Mouse (Mus musculus) MEL (cell line): ENCODE results near the gene Smg6.

Experiments used
- BHLHE40 ChIP-seq: IDR thresholded peaks from 2 replicates; pipeline ENCODE4 v1.6.1; 2012; ENCODE audit warnings: low read depth, mild to moderate bottlenecking, inconsistent platforms, low read length, improper control_type of control experiment, borderline replicate concordance
- CTCF ChIP-seq, 3 experiments: IDR thresholded peaks in 2 of 3; conservative IDR thresholded peaks in 1 of 3; 2 replicates each; pipeline ENCODE4 v1.5.1; 2011 to 2012; ENCODE audit warnings: low read length in 3 of 3, low read depth in 2 of 3, mild to moderate bottlenecking in 2 of 3, improper control_type of control experiment in 1 of 3, inconsistent platforms in 1 of 3, mixed read lengths in 1 of 3, moderate library complexity in 1 of 3; ENCODE audit not compliant: control insufficient read depth in 1 of 3, insufficient read depth in 1 of 3, poor library complexity in 1 of 3, severe bottlenecking in 1 of 3
- ELF1 ChIP-seq: IDR thresholded peaks from 2 replicates; pipeline ENCODE4 v1.6.1; 2014; ENCODE audit warnings: low read depth, mild to moderate bottlenecking, inconsistent platforms, low read length, improper control_type of control experiment, moderate library complexity
- EP300 ChIP-seq, 2 experiments: IDR thresholded peaks; 2 replicates each; pipeline ENCODE4 v1.6.1; 2011; ENCODE audit warnings: improper control_type of control experiment in 2 of 2, low read length in 2 of 2, low read depth in 1 of 2, mild to moderate bottlenecking in 1 of 2
- JUND ChIP-seq: IDR thresholded peaks from 2 replicates; pipeline ENCODE4 v1.6.1; 2011; ENCODE audit warnings: low read depth, mild to moderate bottlenecking, improper control_type of control experiment, low read length
- MEF2A ChIP-seq: IDR thresholded peaks from 2 replicates; pipeline ENCODE4 v1.6.1; 2014; ENCODE audit warnings: low read depth, mild to moderate bottlenecking, inconsistent platforms, low read length, improper control_type of control experiment; ENCODE audit not compliant: poor library complexity, insufficient replicate concordance, severe bottlenecking; ENCODE audit errors: extremely low read depth
- POLR2A ChIP-seq, 2 experiments: IDR thresholded peaks; 2 replicates each; pipeline ENCODE4 v1.6.1; 2011 to 2012; ENCODE audit warnings: low read length in 2 of 2, mild to moderate bottlenecking in 2 of 2, control low read depth in 1 of 2, improper control_type of control experiment in 1 of 2, low read depth in 1 of 2, moderate library complexity in 1 of 2; ENCODE audit not compliant: control insufficient read depth in 1 of 2, insufficient read depth in 1 of 2, poor library complexity in 1 of 2
- USF2 ChIP-seq, 2 experiments: IDR thresholded peaks; 2 replicates each; pipeline ENCODE4 v1.6.1; 2011 to 2012; ENCODE audit warnings: improper control_type of control experiment in 2 of 2, low read length in 2 of 2, borderline replicate concordance in 1 of 2, inconsistent platforms in 1 of 2, low read depth in 1 of 2, mild to moderate bottlenecking in 1 of 2; ENCODE audit not compliant: insufficient read depth in 1 of 2

DNA sequence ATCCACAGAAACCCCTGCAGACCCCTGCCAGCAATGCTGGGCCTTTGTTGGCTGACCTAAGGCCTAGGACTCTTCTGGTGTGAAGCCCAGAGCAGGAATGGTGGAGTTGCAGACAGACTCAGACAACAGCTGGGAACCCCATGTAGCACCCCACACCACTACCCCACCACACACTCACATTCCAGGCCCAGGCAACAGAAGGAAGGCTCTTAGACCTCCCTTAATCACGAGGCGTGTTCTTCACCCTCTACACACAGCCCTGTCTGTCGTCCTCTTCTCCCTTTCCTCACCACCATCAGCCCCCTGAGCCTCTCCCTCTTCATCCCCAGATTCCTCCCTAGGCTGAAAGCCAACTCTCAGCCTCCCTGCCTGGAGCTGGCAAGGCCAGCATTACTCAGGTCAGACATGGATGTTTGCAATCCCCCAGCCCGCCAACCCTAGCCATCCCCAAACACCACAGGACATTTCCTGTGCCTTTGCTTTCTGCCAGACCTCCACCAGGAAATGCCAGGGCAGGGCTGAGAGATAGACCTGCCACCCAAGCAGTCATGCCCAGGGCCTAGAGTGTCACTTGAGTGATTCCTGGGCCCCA, 235.9 kb downstream of the Smg6 start:
- TF ChIP-seq POLR2A (IDR thresholded peaks at IDR 0.05; ENCODE audit: control insufficient read depth in 1 of 2, insufficient read depth in 1 of 2, low read depth in 1 of 2, low read length in 2 of 2, poor library complexity in 1 of 2): no peak
- TF ChIP-seq CTCF (IDR thresholded peaks at IDR 0.05 in 2 of 3, conservative IDR thresholded peaks at IDR 0.05 in 1 of 3; ENCODE audit: control insufficient read depth in 1 of 3, insufficient read depth in 1 of 3, low read depth in 2 of 3, low read length in 3 of 3, poor library complexity in 1 of 3, severe bottlenecking in 1 of 3): no peak
- TF ChIP-seq USF2 (IDR thresholded peaks at IDR 0.05; ENCODE audit: borderline replicate concordance in 1 of 2, insufficient read depth in 1 of 2, low read depth in 1 of 2, low read length in 2 of 2): no peak
- no peak for TF ChIP-seq BHLHE40
- no peak for TF ChIP-seq EP300 (IDR thresholded peaks at IDR 0.05; ENCODE audit: low read depth in 1 of 2, low read length in 2 of 2)
- no peak for TF ChIP-seq ELF1
- TF ChIP-seq JUND: no peak
- TF ChIP-seq MEF2A: no peak
